8 mouse cellular contexts compared by ENCODE assay signal in genomic region chr5:137600281-137600618, GRCm38 (mm10). TPM values are rescaled to one million over a fixed set of nuclear protein-coding genes. Genes with fewer than 3 reads are reported as not detected.
A peak's percentile ranks its signal among the peaks of the same experiment; 100 is the strongest.
DNase-seq lines count a peak whose midpoint lies in the region; ATAC-seq and TF ChIP-seq lines count a peak whose summit lies in the region.

No protein-coding gene starts in this region.

- H3K4me1 ChIP-seq in lung, postnatal 0 days (ENCODE audit: insufficient read depth, low read depth, low read length), result peaks cover 5% of the 10 kb centered on the region
- H3K4me1 ChIP-seq in limb, embryonic 15.5 days, result peaks cover 20% of the 10 kb centered on the region
- peaks cover 16% of the 10 kb centered on the region for H3K4me1 ChIP-seq in stomach, embryonic 14.5 days (ENCODE audit: control insufficient read depth, insufficient read depth, low read length)

- peak overlapping the region; percentile 70 for H3K9ac ChIP-seq in lung, postnatal 0 days (replicated peaks; ENCODE audit: low read depth)
- peak overlapping the region; percentile 82 for H3K9ac ChIP-seq in limb, embryonic 15.5 days
- H3K9ac ChIP-seq in stomach, embryonic 14.5 days (replicated peaks; ENCODE audit: low read depth, low read length), result peak overlapping the region; percentile 73

- no peaks in the 10 kb centered on the region for H3K27me3 ChIP-seq in lung, postnatal 0 days (replicated peaks; ENCODE audit: insufficient read depth, low read length)
- H3K27me3 ChIP-seq in limb, embryonic 15.5 days, result no peaks in the 10 kb centered on the region
- no peaks in the 10 kb centered on the region for H3K27me3 ChIP-seq in stomach, embryonic 14.5 days (ENCODE audit: control insufficient read depth, insufficient read depth, low read length)

- ATAC-seq in lung, postnatal 0 days, result peak; percentile 36
- ATAC-seq in erythroid progenitor cell, adult 5-6 weeks (replicated peaks; ENCODE audit: low FRiP score, poor library complexity, severe bottlenecking), result peak; percentile 35
- 0 out of 2 replicates have a peak, but pooled peaks have one; percentile 2 for ATAC-seq in limb, embryonic 15.5 days (ENCODE audit: insufficient number of reproducible peaks, low FRiP score, low TSS enrichment, low read depth)
- no peak; the same call in 1 of the 2 replicates for ATAC-seq in stomach, embryonic 14.5 days (ENCODE audit: insufficient number of reproducible peaks, insufficient read depth, low FRiP score, low read depth)

- peak overlapping the region; percentile 60 for H3K27ac ChIP-seq in lung, postnatal 0 days (ENCODE audit: low read length)
- H3K27ac ChIP-seq in limb, embryonic 15.5 days, result peak overlapping the region; percentile 91
- 0 out of 2 replicates have a peak overlapping the region, but pooled peaks have one; percentile 18 for H3K27ac ChIP-seq in stomach, embryonic 14.5 days (ENCODE audit: low read length)

- peak overlapping the region; percentile 93 for H3K4me2 ChIP-seq in lung, postnatal 0 days (replicated peaks; ENCODE audit: low read depth, low read length)
- H3K4me2 ChIP-seq in limb, embryonic 15.5 days, result peak overlapping the region; percentile 86
- peak overlapping the region; percentile 81 for H3K4me2 ChIP-seq in stomach, embryonic 14.5 days (replicated peaks; ENCODE audit: low read depth, low read length)

- H3K4me3 ChIP-seq in lung, postnatal 0 days (ENCODE audit: low read depth, low read length), result peak overlapping the region; percentile 75
- H3K4me3 ChIP-seq in limb, embryonic 15.5 days, result peak overlapping the region; percentile 73
- peak overlapping the region; percentile 64 for H3K4me3 ChIP-seq in stomach, embryonic 14.5 days (ENCODE audit: low read depth, low read length)

- TF ChIP-seq EP300 in lung, postnatal 0 days (IDR thresholded peaks at IDR 0.05), result no peak

- no peaks in the 10 kb centered on the region for H3K9me3 ChIP-seq in lung, postnatal 0 days (ENCODE audit: low read length)
- H3K9me3 ChIP-seq in limb, embryonic 15.5 days, result no peaks in the 10 kb centered on the region
- H3K9me3 ChIP-seq in stomach, embryonic 14.5 days (ENCODE audit: control insufficient read depth, low read depth, low read length), result no peaks in the 10 kb centered on the region

- H3K36me3 ChIP-seq in lung, postnatal 0 days (ENCODE audit: insufficient read depth, low read length), result no peaks in the 10 kb centered on the region
- peaks cover 21% of the 10 kb centered on the region for H3K36me3 ChIP-seq in limb, embryonic 15.5 days
- H3K36me3 ChIP-seq in stomach, embryonic 14.5 days (ENCODE audit: control insufficient read depth, insufficient read depth, low read length), result 0 out of 2 replicates have a peak, but pooled peaks cover 2% of the 10 kb centered on the region

- no peak for TF ChIP-seq CTCF in lung, postnatal 0 days (IDR thresholded peaks at IDR 0.05)

- peak; percentile 22 for DNase-seq in lung, postnatal 0 days (ENCODE audit: low spot score)
- DNase-seq in lung, postnatal 36 days, result no peak
- DNase-seq in left cerebral cortex, postnatal 25 days (ENCODE audit: low spot score in 2 of 2), result no peak
- DNase-seq in cerebellum, postnatal 25 days, result no peak
- DNase-seq in adrenal gland, adult (ENCODE audit: inconsistent age in 2 of 2, low spot score in 1 of 2), result no peak

- intact Hi-C loops in left cerebral cortex, postnatal 25 days (cut with DNase I), result loop anchor here (2.0 kb wide), 2 partner anchors 29 to 67 kb away; partner anchors contain the start of genes Epo, Fbxo24, Gm20605 and Gnb2

- WGBS in lung, postnatal 0 days, result 2% methylated on average over 17 of the region's 19 CpGs
- 2% methylated on average over 19 of the region's 19 CpGs for WGBS in limb, embryonic 15.5 days
- 2% methylated on average over 19 of the region's 19 CpGs for WGBS in stomach, embryonic 14.5 days

RNA-seq across cellular contexts. Expression of gene Mospd3, which starts 0.6 kb away (rescaled TPM):
- polyA plus RNA-seq in lung, postnatal 0 days (2015; fragmentation: Nextera tagmentation; extraction: Ambion mirVana), result 32.1 and 33.7 TPM in 2 replicates
- 36.9 and 44.3 TPM in 2 replicates for total RNA-seq in erythroid progenitor cell, adult 5-6 weeks (2015; ENCODE audit: low replicate concordance)
- 8.5 TPM in 1 of 2 replicates, not detected in the other for total RNA-seq in erythroid progenitor cell, adult 5-6 weeks (2017; ENCODE audit: low replicate concordance)
- 40.6 and 41.8 TPM in 2 replicates for polyA plus RNA-seq in limb, embryonic 15.5 days (2015; fragmentation: Nextera tagmentation; extraction: Ambion mirVana)
- polyA plus RNA-seq in stomach, embryonic 14.5 days (2014; fragmentation: Nextera tagmentation; extraction: Ambion mirVana), result 32.3 and 34.2 TPM in 2 replicates
- total RNA-seq in left cerebral cortex, postnatal 25 days (2021), result 10 to 100 TPM; 18.2 to 22.2 TPM

RNA-seq across cellular contexts. Expression of gene Pcolce, which starts 13.3 kb away (rescaled TPM):
- 86.6 and 101 TPM in 2 replicates for polyA plus RNA-seq in lung, postnatal 0 days (2015; fragmentation: Nextera tagmentation; extraction: Ambion mirVana)
- total RNA-seq in erythroid progenitor cell, adult 5-6 weeks (2015; ENCODE audit: low replicate concordance), result 1.7 and 3.2 TPM in 2 replicates
- 1.0 TPM in 1 of 2 replicates, not detected in the other for total RNA-seq in erythroid progenitor cell, adult 5-6 weeks (2017; ENCODE audit: low replicate concordance)
- polyA plus RNA-seq in limb, embryonic 15.5 days (2015; fragmentation: Nextera tagmentation; extraction: Ambion mirVana), result 303 and 362 TPM in 2 replicates
- 143 and 145 TPM in 2 replicates for polyA plus RNA-seq in stomach, embryonic 14.5 days (2014; fragmentation: Nextera tagmentation; extraction: Ambion mirVana)
- 10 to 100 TPM; 12.1 to 13.7 TPM for total RNA-seq in left cerebral cortex, postnatal 25 days (2021)

RNA-seq across cellular contexts. Expression of gene Fbxo24, which starts 28.6 kb away (rescaled TPM):
- polyA plus RNA-seq in lung, postnatal 0 days (2015; fragmentation: Nextera tagmentation; extraction: Ambion mirVana), result 0.19 and 0.51 TPM in 2 replicates
- not detected in 2 replicates for total RNA-seq in erythroid progenitor cell, adult 5-6 weeks (2015; ENCODE audit: low replicate concordance)
- total RNA-seq in erythroid progenitor cell, adult 5-6 weeks (2017; ENCODE audit: low replicate concordance), result not detected in 2 replicates
- 0.09 TPM in 1 of 2 replicates, not detected in the other for polyA plus RNA-seq in limb, embryonic 15.5 days (2015; fragmentation: Nextera tagmentation; extraction: Ambion mirVana)
- polyA plus RNA-seq in stomach, embryonic 14.5 days (2014; fragmentation: Nextera tagmentation; extraction: Ambion mirVana), result 0.14 and 0.20 TPM in 2 replicates
- under 1 TPM; 0.18 to 0.21 TPM for total RNA-seq in left cerebral cortex, postnatal 25 days (2021)

RNA-seq across cellular contexts. Expression of gene Lrch4, which starts 28.7 kb away (rescaled TPM):
- polyA plus RNA-seq in lung, postnatal 0 days (2015; fragmentation: Nextera tagmentation; extraction: Ambion mirVana), result 47.4 and 50.7 TPM in 2 replicates
- total RNA-seq in erythroid progenitor cell, adult 5-6 weeks (2015; ENCODE audit: low replicate concordance), result 46.9 and 75.0 TPM in 2 replicates
- total RNA-seq in erythroid progenitor cell, adult 5-6 weeks (2017; ENCODE audit: low replicate concordance), result 32.0 and 37.7 TPM in 2 replicates
- polyA plus RNA-seq in limb, embryonic 15.5 days (2015; fragmentation: Nextera tagmentation; extraction: Ambion mirVana), result 32.8 and 34.1 TPM in 2 replicates
- 37.1 and 39.2 TPM in 2 replicates for polyA plus RNA-seq in stomach, embryonic 14.5 days (2014; fragmentation: Nextera tagmentation; extraction: Ambion mirVana)
- total RNA-seq in left cerebral cortex, postnatal 25 days (2021), result 10 to 100 TPM; 12.2 to 13.5 TPM

RNA-seq across cellular contexts. Expression of gene Gm20605, which starts 28.7 kb away (rescaled TPM):
- 11.6 and 12.3 TPM in 2 replicates for polyA plus RNA-seq in lung, postnatal 0 days (2015; fragmentation: Nextera tagmentation; extraction: Ambion mirVana)
- total RNA-seq in erythroid progenitor cell, adult 5-6 weeks (2015; ENCODE audit: low replicate concordance), result 17.3 and 25.2 TPM in 2 replicates
- 6.1 and 17.1 TPM in 2 replicates for total RNA-seq in erythroid progenitor cell, adult 5-6 weeks (2017; ENCODE audit: low replicate concordance)
- polyA plus RNA-seq in limb, embryonic 15.5 days (2015; fragmentation: Nextera tagmentation; extraction: Ambion mirVana), result 8.0 and 8.5 TPM in 2 replicates
- polyA plus RNA-seq in stomach, embryonic 14.5 days (2014; fragmentation: Nextera tagmentation; extraction: Ambion mirVana), result 8.1 and 10.7 TPM in 2 replicates
- total RNA-seq in left cerebral cortex, postnatal 25 days (2021), result 10 to 100 TPM in 1 of 2 experiments, 1 to 10 TPM in 1; 9.2 to 11.8 TPM

Comparison
In these comparisons a context has a peak if more than half of its experiments do, and no peak if none do; other contexts are left out.
1. H3K27ac ChIP-seq: peak in every context shown above with its lines; median percentile 91 in limb, embryonic 15.5 days; 60 in lung, postnatal 0 days; 18 in stomach, embryonic 14.5 days.